Mouse (Mus musculus) embryonic fibroblast, embryonic 13.5 days (primary cell): ENCODE data around the gene Cldnd2. TPM values are rescaled to one million over a fixed set of nuclear protein-coding genes. Genes with fewer than 3 reads are reported as not detected.
"Not testable (repeated sequence)": the region's sequence is repeated elsewhere in the genome, so short reads cannot be mapped to it uniquely, and the experiment has no call there.

Source experiments
- H3K27ac ChIP-seq: 2 replicates; pipeline ENCODE4 v1.5.1; 2012; ENCODE audit warnings: low read length, control low read depth, inconsistent platforms; ENCODE audit not compliant: insufficient read depth
- H3K4me1 ChIP-seq: 2 replicates; pipeline ENCODE4 v1.6.1; 2011; ENCODE audit warnings: low read length; ENCODE audit not compliant: control insufficient read depth, insufficient read depth
- H3K4me3 ChIP-seq: 2 replicates; pipeline ENCODE4 v1.5.1; 2011; ENCODE audit warnings: mild to moderate bottlenecking, control low read depth, low read length; ENCODE audit not compliant: insufficient read depth
- CTCF ChIP-seq: IDR thresholded peaks from 2 replicates; pipeline ENCODE4 v1.5.1; 2011; ENCODE audit warnings: mild to moderate bottlenecking, control low read depth, low read length, moderate library complexity, borderline replicate concordance; ENCODE audit not compliant: insufficient read depth
- POLR2A ChIP-seq: IDR thresholded peaks from 2 replicates; pipeline ENCODE4 v1.6.1; 2011; ENCODE audit warnings: low read depth, mild to moderate bottlenecking, control low read depth, low read length, moderate library complexity
- polyA plus RNA-seq: library from polyadenylated mRNA; stranded (reverse); fragments of >200 nt; gene quantifications from 2 replicates; pipeline ENCODE4 v1.2.4, GENCODE M21; 2011; ENCODE audit warnings: low read depth; ENCODE audit not compliant: missing spikeins, insufficient read length

Gene Cldnd2
- not detected in 2 replicates for polyA plus RNA-seq

DNA sequence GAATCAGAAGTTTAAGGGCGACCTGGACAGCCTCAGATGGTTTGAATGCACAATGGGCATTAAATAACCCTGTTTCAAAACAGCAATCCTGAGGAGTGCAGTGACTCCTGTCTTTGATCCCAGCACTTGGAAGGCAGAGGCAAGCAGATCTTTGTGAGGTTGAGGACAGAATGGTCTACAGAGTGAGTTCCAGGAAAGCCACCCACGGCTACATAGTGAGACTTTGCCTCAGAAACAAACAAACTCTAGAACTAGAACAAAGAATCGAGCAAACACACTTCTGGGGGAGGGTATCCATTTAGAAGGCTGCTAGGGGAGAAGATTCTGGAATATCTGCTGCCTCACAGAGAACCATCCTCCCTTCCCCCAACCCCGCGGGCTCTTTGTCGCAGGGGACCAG lies at the start of gene Cldnd2:
Gene Cldnd2 (plus strand): TSS at position 301 of the 400 bp plus-strand sequence.
- no peak within 1 kb of the TSS for H3K4me3 ChIP-seq
- TF ChIP-seq POLR2A (no peak), CTCF (no peak)
- no peak within 1 kb of the TSS for H3K27ac ChIP-seq
- H3K4me1 ChIP-seq, result 0 out of 2 replicates have a peak, but pooled peaks cover 2% of the 10 kb centered on the region

DNA sequence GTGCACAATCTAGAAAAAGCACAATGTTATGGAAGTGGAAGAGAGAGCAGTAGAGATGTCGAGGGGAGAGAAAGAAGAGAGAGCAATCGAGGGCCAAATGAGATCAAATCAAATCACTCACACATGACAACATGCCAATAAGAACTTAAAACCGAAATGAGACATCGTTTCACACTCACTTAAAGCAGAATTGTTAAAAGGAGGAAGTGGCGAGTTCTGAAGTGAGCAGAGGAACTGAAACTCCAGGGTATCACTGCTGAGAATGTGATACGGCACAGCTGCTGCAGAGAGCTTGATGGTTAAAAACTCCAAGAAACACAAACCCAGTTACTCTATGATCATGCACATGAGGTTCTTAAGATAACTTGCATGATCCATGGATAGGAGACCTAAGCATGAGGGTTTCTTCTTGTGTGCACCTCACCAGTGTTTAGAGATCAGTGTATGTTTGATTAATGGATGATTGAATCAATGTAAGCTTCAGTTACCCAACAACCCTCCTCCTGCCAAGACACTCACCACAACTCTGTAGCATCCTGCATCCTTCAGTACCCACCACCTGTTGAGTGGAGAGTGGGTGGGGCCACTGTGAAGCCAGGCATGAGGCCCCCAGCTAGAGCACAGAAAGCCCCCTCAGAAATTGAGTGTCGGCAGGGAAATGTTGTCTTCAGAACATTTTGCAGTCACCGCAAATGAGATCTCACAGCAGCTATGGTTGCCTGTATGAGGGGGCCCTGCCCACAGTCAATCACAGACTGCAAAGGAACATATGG lies 48.0 kb upstream of the Cldnd2 start:
- TF ChIP-seq POLR2A, result no peak
- TF ChIP-seq CTCF, result no peak
- Histone ChIP-seq H3K4me3 (no peak overlapping the region), H3K4me1 (no peaks in the 10 kb centered on the region), H3K27ac (no peak overlapping the region)

DNA sequence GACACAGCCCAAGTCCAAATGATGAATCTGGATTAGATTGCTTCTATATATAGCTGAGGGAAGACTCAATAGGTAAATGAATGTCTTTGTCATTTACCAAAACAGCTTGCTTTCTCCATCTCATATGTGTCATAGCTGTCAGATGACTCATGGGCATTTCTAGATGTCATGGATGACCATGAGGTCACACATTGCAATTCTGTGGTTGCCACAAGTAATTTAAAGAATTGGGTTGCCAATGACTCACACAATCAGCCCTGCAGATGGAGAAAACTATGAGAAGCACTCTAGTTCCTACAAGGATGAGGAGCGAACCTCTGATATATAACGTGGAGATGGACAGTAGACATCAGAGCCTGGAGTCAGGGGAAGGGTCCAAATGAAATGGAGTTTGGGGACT lies 41.1 kb upstream of the Cldnd2 start:
- TF ChIP-seq POLR2A, result no peak
- no peak for TF ChIP-seq CTCF
- peak overlapping the region; percentile 66 for H3K27ac ChIP-seq
- H3K4me1 ChIP-seq, result peaks cover 14% of the 10 kb centered on the region
- H3K4me3 ChIP-seq, result no peak overlapping the region

DNA sequence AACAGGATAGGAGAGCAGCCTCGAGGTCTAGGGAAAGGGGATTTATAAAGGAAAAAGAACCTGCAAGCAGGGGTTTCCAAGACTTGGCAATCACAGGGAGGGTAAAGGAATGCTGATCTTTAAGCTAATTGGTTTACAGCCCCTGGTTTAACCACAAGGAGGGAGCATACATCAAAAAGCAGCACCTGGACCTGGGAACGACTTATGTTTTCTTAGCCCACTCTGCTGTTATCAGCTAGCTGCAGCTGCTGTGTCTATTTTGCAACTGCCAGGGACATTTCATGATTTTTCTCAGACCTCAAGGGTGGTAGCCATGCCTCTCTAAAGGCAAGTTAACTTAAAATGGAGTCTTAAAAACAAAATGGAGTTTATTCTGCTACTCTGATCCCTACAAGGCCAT lies 37.9 kb upstream of the Cldnd2 start:
- TF ChIP-seq POLR2A (no peak), CTCF (no peak)
- H3K4me3 ChIP-seq, result no peak overlapping the region
- H3K27ac ChIP-seq, result no peak overlapping the region
- H3K4me1 ChIP-seq, result peaks cover 14% of the 10 kb centered on the region

DNA sequence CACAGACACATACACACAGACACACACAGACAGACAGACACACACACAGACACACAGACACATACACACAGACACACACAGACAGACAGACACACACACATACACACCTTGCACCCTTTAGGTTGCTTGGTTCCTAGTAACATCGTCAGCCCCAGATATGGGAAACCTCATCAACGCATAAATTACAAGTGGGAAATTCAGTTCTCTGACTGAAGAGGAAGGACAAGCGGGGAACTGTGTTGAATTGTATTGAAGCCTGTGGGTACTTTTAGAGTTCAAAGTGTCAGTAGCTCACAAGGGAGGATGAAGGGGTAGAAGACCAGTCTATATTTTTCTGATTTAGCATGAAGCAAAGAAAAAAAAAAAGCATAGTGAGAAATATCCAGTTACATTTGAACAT lies 33.0 kb upstream of the Cldnd2 start:
- TF ChIP-seq POLR2A (no peak), CTCF (no peak)

DNA sequence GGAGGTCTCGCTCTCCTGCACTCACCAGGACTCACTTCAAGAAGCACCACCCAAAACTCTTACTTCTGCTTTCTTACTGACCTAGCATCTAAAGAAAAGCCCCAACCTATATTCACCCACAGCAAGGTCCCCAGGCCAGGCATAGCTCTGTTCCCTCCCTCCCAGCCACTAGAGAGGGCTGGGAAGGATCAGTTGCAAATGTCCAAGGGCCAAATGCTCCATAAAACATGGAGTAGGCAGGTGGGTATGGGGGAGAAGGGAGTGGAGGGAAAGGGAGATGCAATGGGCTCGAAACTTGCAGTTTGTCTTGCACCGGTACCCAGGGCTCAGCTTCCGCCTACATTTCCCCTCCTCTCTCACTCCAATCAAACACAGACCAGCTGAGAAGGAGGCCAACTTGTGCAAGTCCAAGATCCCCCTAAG lies 32.4 kb upstream of the Cldnd2 start, which contains the start of gene Siglecg:
Gene Siglecg (plus strand): TSS at position 74 of the 423 bp plus-strand sequence.
- no peak within 1 kb of the TSS for H3K4me3 ChIP-seq
- TF ChIP-seq CTCF (no peak), POLR2A (no peak)
- 0 out of 2 replicates have a peak, but pooled peaks cover 7% of the 10 kb centered on the region for H3K4me1 ChIP-seq
- 0 out of 2 replicates have a peak within 1 kb of the TSS, but pooled peaks have one; percentile 28 for H3K27ac ChIP-seq

More for the DNA sequence above, 33.0 kb upstream of the Cldnd2 start:
- Histone ChIP-seq H3K27ac (no peak overlapping the region), H3K4me1 (peaks cover 7% of the 10 kb centered on the region; the same call in 1 of the 2 replicates), H3K4me3 (no peak overlapping the region)

DNA sequence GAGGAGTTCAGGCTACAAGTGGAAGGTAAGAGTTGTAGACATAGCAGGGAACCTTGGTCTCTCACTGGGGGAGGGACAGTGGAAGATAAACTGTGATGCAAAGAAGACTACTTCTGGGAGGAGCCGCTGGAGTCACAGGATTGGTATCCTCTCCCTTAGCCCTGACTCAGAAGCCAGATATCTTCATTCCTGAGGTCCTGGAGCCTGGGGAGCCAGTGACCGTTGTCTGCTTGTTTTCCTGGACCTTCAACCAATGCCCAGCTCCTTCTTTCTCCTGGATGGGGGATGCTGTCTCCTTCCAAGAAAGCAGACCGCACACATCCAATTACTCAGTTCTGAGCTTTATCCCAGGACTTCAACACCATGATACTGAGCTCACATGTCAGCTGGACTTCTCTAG lies 31.5 kb upstream of the Cldnd2 start:
- Histone ChIP-seq H3K27ac (peak overlapping the region; percentile 70), H3K4me1 (0 out of 2 replicates have a peak, but pooled peaks cover 7% of the 10 kb centered on the region), H3K4me3 (peak overlapping the region; percentile 12; the same call in 1 of the 2 replicates)
- TF ChIP-seq POLR2A (0 out of 2 replicates have a peak, but pooled peaks have one; percentile 33), CTCF (no peak)

DNA sequence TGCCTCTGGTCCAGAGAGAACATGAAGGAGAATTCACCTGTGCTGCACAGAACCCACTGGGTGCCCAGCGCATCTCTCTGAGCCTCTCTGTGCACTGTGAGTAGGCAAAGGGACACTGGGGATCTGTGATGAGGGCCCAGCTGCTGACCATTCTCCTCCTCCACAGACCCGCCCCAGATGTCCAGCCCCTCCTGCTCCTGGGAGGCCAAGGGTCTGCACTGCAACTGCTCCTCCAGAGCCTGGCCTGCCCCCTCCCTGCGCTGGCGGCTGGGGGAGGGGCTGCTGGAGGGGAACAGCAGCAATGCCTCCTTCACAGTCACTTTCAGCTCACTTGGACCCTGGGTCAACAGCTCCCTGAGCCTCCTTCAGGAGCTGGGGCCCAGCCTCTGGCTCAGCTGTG lies 28.9 kb upstream of the Cldnd2 start:
- H3K27ac ChIP-seq, H3K4me3 ChIP-seq, H3K4me1 ChIP-seq: not testable (repeated sequence)

DNA sequence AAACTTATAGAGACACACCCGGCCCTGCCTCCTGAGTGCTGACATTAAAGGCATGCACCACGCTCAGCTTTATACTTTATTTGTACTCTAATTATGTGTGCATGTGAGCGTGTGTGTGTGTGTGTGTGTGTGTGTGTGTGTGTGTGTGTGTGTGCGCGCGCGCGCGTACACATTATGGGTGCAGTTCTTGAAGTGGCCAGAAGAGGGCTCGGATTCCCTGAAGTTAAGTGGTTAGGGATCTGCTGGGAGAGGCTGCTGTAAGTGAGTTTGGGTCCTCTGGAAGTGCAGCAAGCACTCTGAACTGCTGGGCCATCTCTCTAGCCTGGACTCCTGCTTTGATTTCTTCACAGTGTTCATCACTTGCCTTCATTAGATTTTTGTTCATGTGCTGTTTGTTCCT lies 23.3 kb upstream of the Cldnd2 start:
- H3K4me1 ChIP-seq, result no peaks in the 10 kb centered on the region
- no peak overlapping the region for H3K27ac ChIP-seq
- TF ChIP-seq CTCF (no peak), POLR2A (no peak)
- H3K4me3 ChIP-seq, result no peak overlapping the region

DNA sequence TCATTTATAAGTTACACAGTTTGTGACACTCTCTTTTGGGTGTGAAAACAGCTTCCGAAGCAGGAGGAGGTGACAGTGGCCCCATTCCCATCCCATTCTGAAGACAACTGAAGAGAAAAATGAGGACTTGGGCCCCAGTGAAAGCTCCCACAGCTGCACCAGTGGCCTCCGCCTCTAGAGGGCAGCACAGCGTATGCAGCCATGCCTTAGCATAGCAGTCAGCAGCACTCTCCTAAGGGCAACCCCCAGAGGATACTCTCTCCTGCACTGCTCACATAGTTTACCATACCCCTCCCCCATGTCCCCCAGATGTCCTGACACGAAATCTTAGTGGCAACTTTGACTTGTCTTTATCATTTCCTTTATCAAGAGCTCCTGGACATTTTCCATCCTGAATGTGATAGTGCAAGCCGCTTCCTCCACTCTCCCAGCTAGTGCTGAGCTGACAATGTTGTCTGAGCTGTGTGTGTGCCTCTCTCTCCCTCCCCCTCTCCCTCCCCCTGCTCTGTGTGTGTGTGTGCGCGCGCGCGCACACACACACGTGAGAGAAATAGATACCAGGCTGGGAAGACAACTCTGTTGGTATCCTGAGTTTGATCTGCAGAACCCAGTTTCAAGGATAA lies 17.5 kb upstream of the Cldnd2 start:
- Histone ChIP-seq H3K27ac (no peak overlapping the region), H3K4me3 (no peak overlapping the region), H3K4me1 (no peaks in the 10 kb centered on the region)
- TF ChIP-seq CTCF (peak; percentile 97), POLR2A (no peak)
